ENCODE assay signal across 25 mouse cellular contexts in the genomic region with DNA sequence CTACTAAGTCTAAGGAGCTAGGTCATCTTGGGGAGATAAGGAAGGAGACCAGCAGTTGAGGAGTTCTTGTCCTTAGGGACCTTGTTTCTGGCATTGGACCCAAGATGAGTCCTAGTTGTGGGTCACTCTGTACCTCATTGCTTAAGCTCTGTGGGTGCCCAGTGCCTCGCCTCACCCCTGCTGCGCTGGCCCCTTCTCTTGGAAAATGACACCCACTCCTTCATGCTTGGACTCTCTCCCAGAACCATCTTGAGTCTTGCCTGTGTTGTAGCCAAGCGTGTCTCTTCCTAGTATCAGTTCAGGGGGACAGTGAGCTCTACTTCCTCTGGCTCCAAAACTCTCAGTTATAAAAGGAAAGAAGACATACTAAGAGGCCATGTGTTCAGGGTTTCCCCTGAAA. TPM values are rescaled to one million over a fixed set of nuclear protein-coding genes. Genes with fewer than 3 reads are reported as not detected.
DNase-seq lines count a peak whose midpoint lies in the region; ATAC-seq and TF ChIP-seq lines count a peak whose summit lies in the region.
"Had no signal": no experiment of that assay in that cellular context is flagged by ENCODE, and none has a peak within 500 bp of the region (broad histone marks: within the 10 kb centered on the region; RNA-seq: fewer than 3 reads in every experiment).

No protein-coding gene starts in this region.

- H3K27me3 ChIP-seq in testis, adult 2 months (ENCODE audit: control insufficient read depth, insufficient read depth, low read length), result no peaks in the 10 kb centered on the region
- no peaks in the 10 kb centered on the region for H3K27me3 ChIP-seq in kidney, embryonic 16.5 days (ENCODE audit: insufficient read depth, low read length)
- H3K27me3 ChIP-seq: forebrain, embryonic 15.5 days; heart, embryonic 12.5 days; neural tube, embryonic 15.5 days had no signal

- H3K9ac ChIP-seq in kidney, embryonic 16.5 days (replicated peaks; ENCODE audit: low read length), result no peak overlapping the region
- H3K9ac ChIP-seq: forebrain, embryonic 15.5 days; heart, embryonic 12.5 days; liver, embryonic 12.5 days; neural tube, embryonic 15.5 days had no signal

- ATAC-seq in erythroblast, adult 5-6 weeks (replicated peaks; ENCODE audit: low FRiP score, poor library complexity, severe bottlenecking), result no peak
- ATAC-seq in kidney, embryonic 16.5 days (ENCODE audit: low FRiP score, low TSS enrichment), result no peak
- ATAC-seq: forebrain, embryonic 15.5 days; liver, embryonic 12.5 days had no signal

- intact Hi-C loops in heart, postnatal 25 days (cut with DNase I), result no loop called here
- intact Hi-C loops in gastrocnemius, postnatal 36 days (cut with DNase I), result no loop called here

- H3K9me3 ChIP-seq in kidney, embryonic 16.5 days (ENCODE audit: low read length), result no peaks in the 10 kb centered on the region
- H3K9me3 ChIP-seq: embryonic facial prominence, embryonic 10.5 days; forebrain, embryonic 15.5 days; heart, embryonic 12.5 days; limb, embryonic 10.5 days; liver, embryonic 12.5 days; neural tube, embryonic 15.5 days had no signal

- DNase-seq in heart, adult 9 months (ENCODE audit: low spot score in 2 of 2), result peak; percentile 47 to 55
- DNase-seq in heart, postnatal 25 days (ENCODE audit: low spot score), result no peak
- DNase-seq in testis, postnatal 10 days (ENCODE audit: low spot score), result no peak
- DNase-seq in gastrocnemius, postnatal 36 days, result peak; percentile 27 to 41
- DNase-seq: adrenal gland, postnatal 36 days; cerebellum, postnatal 36 days; kidney, adult 9 months; midbrain, embryonic 14.5 days; right cerebral cortex, postnatal 25 days; thymus, postnatal 14 days had no signal

- WGBS in kidney, embryonic 16.5 days, result 85% methylated on average over 3 of the region's 3 CpGs

- H3K4me2 ChIP-seq in kidney, embryonic 16.5 days (replicated peaks; ENCODE audit: low read depth, low read length), result no peak overlapping the region
- H3K4me2 ChIP-seq: forebrain, embryonic 15.5 days; heart, embryonic 12.5 days; liver, embryonic 12.5 days; neural tube, embryonic 15.5 days had no signal

- peak overlapping the region; percentile 68 for H3K27ac ChIP-seq in testis, adult 2 months (ENCODE audit: control insufficient read depth, insufficient read depth, low read depth, low read length)
- H3K27ac ChIP-seq in kidney, embryonic 16.5 days (ENCODE audit: low read length), result no peak overlapping the region
- H3K27ac ChIP-seq: embryonic facial prominence, embryonic 10.5 days; forebrain, embryonic 15.5 days; left cerebral cortex, adult 2 months; limb, embryonic 10.5 days; liver, embryonic 12.5 days; neural tube, embryonic 15.5 days had no signal

- H3K4me1 ChIP-seq in testis, adult 2 months (ENCODE audit: control insufficient read depth, insufficient read depth, low read length), result no peaks in the 10 kb centered on the region
- H3K4me1 ChIP-seq in kidney, embryonic 16.5 days (ENCODE audit: insufficient read depth, low read length), result no peaks in the 10 kb centered on the region
- H3K4me1 ChIP-seq: embryonic facial prominence, embryonic 10.5 days; forebrain, embryonic 15.5 days; heart, embryonic 12.5 days; limb, embryonic 10.5 days; liver, embryonic 12.5 days; neural tube, embryonic 15.5 days had no signal

- TF ChIP-seq CTCF in testis, adult 2 months (IDR thresholded peaks at IDR 0.05; ENCODE audit: control insufficient read depth, insufficient read depth, insufficient replicate concordance, low read depth, low read length), result no peak

- no peak overlapping the region for H3K4me3 ChIP-seq in testis, adult 2 months (ENCODE audit: control insufficient read depth, low read depth, low read length)
- no peak overlapping the region for H3K4me3 ChIP-seq in kidney, embryonic 16.5 days (ENCODE audit: low read length)
- H3K4me3 ChIP-seq: embryonic facial prominence, embryonic 10.5 days; erythroblast, embryonic 14.5 days; forebrain, embryonic 15.5 days; heart, embryonic 12.5 days; left cerebral cortex, adult 2 months; limb, embryonic 10.5 days; liver, embryonic 12.5 days; myocyte; neural tube, embryonic 15.5 days had no signal

- TF ChIP-seq POLR2A in testis, adult 2 months (IDR thresholded peaks at IDR 0.05; ENCODE audit: control insufficient read depth, low read depth, low read length), result no peak

- H3K36me3 ChIP-seq in testis, adult 2 months (ENCODE audit: control insufficient read depth, insufficient read depth, low read length), result no peaks in the 10 kb centered on the region
- no peaks in the 10 kb centered on the region for H3K36me3 ChIP-seq in kidney, embryonic 16.5 days (ENCODE audit: insufficient read depth, low read length)
- H3K36me3 ChIP-seq: embryonic facial prominence, embryonic 10.5 days; forebrain, embryonic 15.5 days; heart, embryonic 12.5 days; limb, embryonic 10.5 days; liver, embryonic 12.5 days; neural tube, embryonic 15.5 days had no signal

RNA-seq across cellular contexts. Expression of a gene that starts 15.9 kb away (rescaled TPM):
- 1 to 10 TPM in 1 of 2 experiments, under 1 TPM in 1; 0.78 to 1.7 TPM for total RNA-seq in heart, postnatal 25 days (2021)
- 1.2 TPM in 2 replicates for polyA plus RNA-seq in testis, adult 2 months (2012; rRNA removed)
- not detected for total RNA-seq in gastrocnemius, postnatal 36 days (2021)
- not detected in 2 replicates for total RNA-seq in erythroblast, adult 5-6 weeks (2015; ENCODE audit: low replicate concordance)
- not detected in 2 replicates for total RNA-seq in erythroblast, adult 5-6 weeks (2017; ENCODE audit: low replicate concordance)
- polyA plus RNA-seq in kidney, embryonic 16.5 days (2015; fragmentation: Nextera tagmentation; extraction: Ambion mirVana), result 0.69 and 0.80 TPM in 2 replicates
- total RNA-seq: megakaryocyte, adult 5-6 weeks had no signal
- polyA plus RNA-seq: erythroblast, embryonic 14.5 days; myocyte had no signal

RNA-seq across cellular contexts. Expression of a gene that starts 25.3 kb away (rescaled TPM):
- total RNA-seq in heart, postnatal 25 days (2021), result not detected
- polyA plus RNA-seq in testis, adult 2 months (2012; rRNA removed), result 0.30 and 0.36 TPM in 2 replicates
- total RNA-seq in gastrocnemius, postnatal 36 days (2021), result not detected
- not detected in 2 replicates for total RNA-seq in erythroblast, adult 5-6 weeks (2015; ENCODE audit: low replicate concordance)
- not detected in 2 replicates for total RNA-seq in erythroblast, adult 5-6 weeks (2017; ENCODE audit: low replicate concordance)
- polyA plus RNA-seq in kidney, embryonic 16.5 days (2015; fragmentation: Nextera tagmentation; extraction: Ambion mirVana), result 0.37 and 0.50 TPM in 2 replicates
- total RNA-seq: ES-E14; heart, postnatal 36 days; left cerebral cortex, adult 2 months; megakaryocyte, adult 5-6 weeks had no signal
- polyA plus RNA-seq: embryonic facial prominence, embryonic 10.5 days; erythroblast, embryonic 14.5 days; midbrain, embryonic 14.5 days; myocyte had no signal

RNA-seq across cellular contexts. Expression of a gene that starts 29.4 kb away (rescaled TPM):
- total RNA-seq in heart, postnatal 25 days (2021), result 1 to 10 TPM; 8.4 to 9.4 TPM
- 3.2 and 3.9 TPM in 2 replicates for polyA plus RNA-seq in testis, adult 2 months (2012; rRNA removed)
- total RNA-seq in gastrocnemius, postnatal 36 days (2021), result 1 to 10 TPM; 1.4 to 1.5 TPM
- total RNA-seq in erythroblast, adult 5-6 weeks (2015; ENCODE audit: low replicate concordance), result not detected in 2 replicates
- total RNA-seq in erythroblast, adult 5-6 weeks (2017; ENCODE audit: low replicate concordance), result not detected in 2 replicates
- polyA plus RNA-seq in kidney, embryonic 16.5 days (2015; fragmentation: Nextera tagmentation; extraction: Ambion mirVana), result 9.1 and 9.7 TPM in 2 replicates
- polyA plus RNA-seq: erythroblast, embryonic 14.5 days had no signal

RNA-seq across cellular contexts. Expression of a gene that starts 29.9 kb away (rescaled TPM):
- not detected for total RNA-seq in heart, postnatal 25 days (2021)
- polyA plus RNA-seq in testis, adult 2 months (2012; rRNA removed), result not detected in 2 replicates
- not detected for total RNA-seq in gastrocnemius, postnatal 36 days (2021)
- total RNA-seq in erythroblast, adult 5-6 weeks (2015; ENCODE audit: low replicate concordance), result not detected in 2 replicates
- not detected in 2 replicates for total RNA-seq in erythroblast, adult 5-6 weeks (2017; ENCODE audit: low replicate concordance)
- 0.51 and 0.62 TPM in 2 replicates for polyA plus RNA-seq in kidney, embryonic 16.5 days (2015; fragmentation: Nextera tagmentation; extraction: Ambion mirVana)
- total RNA-seq: adrenal gland, postnatal 36 days; heart, postnatal 36 days; left cerebral cortex, adult 2 months; megakaryocyte, adult 5-6 weeks had no signal
- polyA plus RNA-seq: erythroblast, embryonic 14.5 days; myocyte had no signal

RNA-seq across cellular contexts. Expression of a gene that starts 29.9 kb away (rescaled TPM):
- total RNA-seq in heart, postnatal 25 days (2021), result 1 to 10 TPM; 2.3 to 2.7 TPM
- polyA plus RNA-seq in testis, adult 2 months (2012; rRNA removed), result 186 and 201 TPM in 2 replicates
- total RNA-seq in gastrocnemius, postnatal 36 days (2021), result under 1 TPM; 0.10 to 0.61 TPM
- total RNA-seq in erythroblast, adult 5-6 weeks (2015; ENCODE audit: low replicate concordance), result not detected in 2 replicates
- not detected in 2 replicates for total RNA-seq in erythroblast, adult 5-6 weeks (2017; ENCODE audit: low replicate concordance)
- polyA plus RNA-seq in kidney, embryonic 16.5 days (2015; fragmentation: Nextera tagmentation; extraction: Ambion mirVana), result 1.4 and 1.5 TPM in 2 replicates
- polyA plus RNA-seq: erythroblast, embryonic 14.5 days; myocyte had no signal

Comparison
In these comparisons a context has a peak if more than half of its experiments do, and no peak if none do; other contexts are left out.
1. DNase-seq: peak in heart, adult 9 months (2 of 2) and gastrocnemius, postnatal 36 days (2 of 2); none in heart, postnatal 25 days (single experiment) and testis, postnatal 10 days (single experiment).